Mouse (Mus musculus): Measurements from ENCODE around the gene Vmo1. TPM values are rescaled to one million over a fixed set of nuclear protein-coding genes. Genes with fewer than 3 reads are reported as not detected.

Vmo1 gene
- total and polyA plus RNA-seq, 3 experiments = not detected

DNA sequence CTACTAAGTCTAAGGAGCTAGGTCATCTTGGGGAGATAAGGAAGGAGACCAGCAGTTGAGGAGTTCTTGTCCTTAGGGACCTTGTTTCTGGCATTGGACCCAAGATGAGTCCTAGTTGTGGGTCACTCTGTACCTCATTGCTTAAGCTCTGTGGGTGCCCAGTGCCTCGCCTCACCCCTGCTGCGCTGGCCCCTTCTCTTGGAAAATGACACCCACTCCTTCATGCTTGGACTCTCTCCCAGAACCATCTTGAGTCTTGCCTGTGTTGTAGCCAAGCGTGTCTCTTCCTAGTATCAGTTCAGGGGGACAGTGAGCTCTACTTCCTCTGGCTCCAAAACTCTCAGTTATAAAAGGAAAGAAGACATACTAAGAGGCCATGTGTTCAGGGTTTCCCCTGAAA lies 25.3 kb downstream of the Vmo1 start:
- TF ChIP-seq TCF12 (IDR thresholded peaks at IDR 0.05; ENCODE audit: low read depth, low read length) (no peak), ZNF384 (IDR thresholded peaks at IDR 0.05; ENCODE audit: low read depth, low read length) (no peak), USF1 (IDR thresholded peaks at IDR 0.05; ENCODE audit: low read depth, low read length) (no peak), JUND (IDR thresholded peaks at IDR 0.05; ENCODE audit: low read depth, low read length) (no peak), UBTF (IDR thresholded peaks at IDR 0.05; ENCODE audit: borderline replicate concordance, insufficient read depth, low read depth, low read length) (no peak), KAT2A (conservative IDR thresholded peaks at IDR 0.05; ENCODE audit: low read depth, low read length) (no peak), POLR2AphosphoS2 (IDR thresholded peaks at IDR 0.05; ENCODE audit: low read length) (no peak), GABPA (IDR thresholded peaks at IDR 0.05; ENCODE audit: low read depth, low read length) (no peak), MAFK (IDR thresholded peaks at IDR 0.05; ENCODE audit: borderline replicate concordance, low read depth, low read length) (no peak), MYB (IDR thresholded peaks at IDR 0.05; ENCODE audit: low read depth, low read length) (no peak), HCFC1 (IDR thresholded peaks at IDR 0.05; ENCODE audit: low read depth, low read length) (no peak), CTCF (IDR thresholded peaks at IDR 0.05 in 2 of 3, conservative IDR thresholded peaks at IDR 0.05 in 1 of 3; ENCODE audit: control insufficient read depth in 1 of 3, insufficient read depth in 1 of 3, low read depth in 2 of 3, low read length in 3 of 3, poor library complexity in 1 of 3, severe bottlenecking in 1 of 3) (no peak), ZKSCAN1 (IDR thresholded peaks at IDR 0.05; ENCODE audit: low read depth, low read length) (no peak), ELF1 (IDR thresholded peaks at IDR 0.05; ENCODE audit: low read depth, low read length) (no peak), ETS1 (IDR thresholded peaks at IDR 0.05; ENCODE audit: low read depth, low read length) (no peak), BHLHE40 (IDR thresholded peaks at IDR 0.05; ENCODE audit: borderline replicate concordance, low read depth, low read length) (no peak), ZMIZ1 (IDR thresholded peaks at IDR 0.05; ENCODE audit: low read depth, low read length) (no peak), CHD2 (IDR thresholded peaks at IDR 0.05; ENCODE audit: low read length) (no peak), NRF1 (IDR thresholded peaks at IDR 0.05; ENCODE audit: insufficient read depth, low read depth, low read length, poor library complexity, severe bottlenecking) (no peak)
- Histone ChIP-seq H3K27ac (ENCODE audit: control insufficient read depth, low read depth, low read length) (no peak overlapping the region), H3K9ac (ENCODE audit: control insufficient read depth, low read depth, low read length, poor library complexity, severe bottlenecking) (no peak overlapping the region), H3K4me1 (ENCODE audit: control insufficient read depth in 1 of 2, insufficient read depth in 2 of 2, low read length in 2 of 2) (no peaks in the 10 kb centered on the region), H3K36me3 (ENCODE audit: control insufficient read depth in 1 of 2, insufficient read depth in 2 of 2, low read length in 2 of 2) (no peaks in the 10 kb centered on the region), H3K9me3 (replicated peaks; ENCODE audit: insufficient read depth, low read length) (no peaks in the 10 kb centered on the region), H3K4me3 (ENCODE audit: control insufficient read depth in 1 of 2, insufficient read depth in 1 of 2, low read depth in 2 of 2, low read length in 2 of 2) (no peak overlapping the region), H3K79me2 (ENCODE audit: control insufficient read depth, insufficient read depth, low read length, poor library complexity) (no peaks in the 10 kb centered on the region), H3K27me3 (ENCODE audit: control insufficient read depth in 1 of 2, insufficient read depth in 2 of 2, low read length in 2 of 2) (peaks cover 22 to 47% of the 10 kb centered on the region in 2 experiments)
- no peak for DNase-seq (ENCODE audit: low read depth, low spot score)

DNA sequence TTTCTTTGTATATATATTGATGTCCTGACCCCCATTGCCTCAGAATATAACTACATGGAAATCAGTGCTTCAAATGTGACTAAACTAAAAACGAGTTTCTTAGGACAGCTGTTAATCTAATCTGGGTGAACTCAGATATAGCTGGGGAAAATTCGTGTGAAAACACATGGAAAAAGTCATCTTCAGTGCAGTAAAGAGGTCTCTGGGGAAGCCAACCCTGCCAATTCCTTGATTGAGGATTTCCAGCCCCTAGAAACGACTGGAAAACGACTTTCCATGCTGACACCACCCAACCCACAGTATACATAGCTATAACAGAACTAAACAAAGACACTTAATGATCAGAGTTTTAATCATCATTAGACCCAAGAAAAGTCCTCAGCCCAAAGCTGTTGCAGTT lies 26.6 kb downstream of the Vmo1 start:
- no peaks in the 10 kb centered on the region for H3K36me3 ChIP-seq (ENCODE audit: control insufficient read depth in 1 of 2, insufficient read depth in 2 of 2, low read length in 2 of 2)
- no peak overlapping the region for H3K4me3 ChIP-seq (ENCODE audit: control insufficient read depth in 1 of 2, insufficient read depth in 1 of 2, low read depth in 2 of 2, low read length in 2 of 2)
- H3K27me3 ChIP-seq (ENCODE audit: control insufficient read depth in 1 of 2, insufficient read depth in 2 of 2, low read length in 2 of 2) = peaks cover 27 to 57% of the 10 kb centered on the region in 2 experiments
- H3K79me2 ChIP-seq (ENCODE audit: control insufficient read depth, insufficient read depth, low read length, poor library complexity) = no peaks in the 10 kb centered on the region
- H3K9me3 ChIP-seq (replicated peaks; ENCODE audit: insufficient read depth, low read length) = no peaks in the 10 kb centered on the region
- no peak for DNase-seq (ENCODE audit: low read depth, low spot score)
- H3K9ac ChIP-seq (ENCODE audit: control insufficient read depth, low read depth, low read length, poor library complexity, severe bottlenecking) = no peak overlapping the region
- TF ChIP-seq UBTF (IDR thresholded peaks at IDR 0.05; ENCODE audit: borderline replicate concordance, insufficient read depth, low read depth, low read length) (no peak), BHLHE40 (IDR thresholded peaks at IDR 0.05; ENCODE audit: borderline replicate concordance, low read depth, low read length) (no peak), ELF1 (IDR thresholded peaks at IDR 0.05; ENCODE audit: low read depth, low read length) (no peak), GATA1 (IDR thresholded peaks at IDR 0.05; ENCODE audit: low read depth, low read length) (no peak), ZNF384 (IDR thresholded peaks at IDR 0.05; ENCODE audit: low read depth, low read length) (no peak), SIN3A (IDR thresholded peaks at IDR 0.05; ENCODE audit: low read length) (no peak), MYB (IDR thresholded peaks at IDR 0.05; ENCODE audit: low read depth, low read length) (no peak), ZMIZ1 (IDR thresholded peaks at IDR 0.05; ENCODE audit: low read depth, low read length) (no peak), MYC (IDR thresholded peaks at IDR 0.05; ENCODE audit: low read depth, low read length) (no peak), POLR2A (IDR thresholded peaks at IDR 0.05; ENCODE audit: control insufficient read depth in 1 of 2, insufficient read depth in 1 of 2, low read depth in 1 of 2, low read length in 2 of 2, poor library complexity in 1 of 2) (no peak), TAL1 (IDR thresholded peaks at IDR 0.05; ENCODE audit: low read length) (no peak), MAZ (IDR thresholded peaks at IDR 0.05; ENCODE audit: low read depth, low read length) (no peak), CTCF (IDR thresholded peaks at IDR 0.05 in 2 of 3, conservative IDR thresholded peaks at IDR 0.05 in 1 of 3; ENCODE audit: control insufficient read depth in 1 of 3, insufficient read depth in 1 of 3, low read depth in 2 of 3, low read length in 3 of 3, poor library complexity in 1 of 3, severe bottlenecking in 1 of 3) (no peak)
- no peak overlapping the region for H3K27ac ChIP-seq (ENCODE audit: control insufficient read depth, low read depth, low read length)
- no peaks in the 10 kb centered on the region for H3K4me1 ChIP-seq (ENCODE audit: control insufficient read depth in 1 of 2, insufficient read depth in 2 of 2, low read length in 2 of 2)

All from MEL (cell line).